Mouse (Mus musculus): ENCODE measurements around the gene Aarsd1.

DNA sequence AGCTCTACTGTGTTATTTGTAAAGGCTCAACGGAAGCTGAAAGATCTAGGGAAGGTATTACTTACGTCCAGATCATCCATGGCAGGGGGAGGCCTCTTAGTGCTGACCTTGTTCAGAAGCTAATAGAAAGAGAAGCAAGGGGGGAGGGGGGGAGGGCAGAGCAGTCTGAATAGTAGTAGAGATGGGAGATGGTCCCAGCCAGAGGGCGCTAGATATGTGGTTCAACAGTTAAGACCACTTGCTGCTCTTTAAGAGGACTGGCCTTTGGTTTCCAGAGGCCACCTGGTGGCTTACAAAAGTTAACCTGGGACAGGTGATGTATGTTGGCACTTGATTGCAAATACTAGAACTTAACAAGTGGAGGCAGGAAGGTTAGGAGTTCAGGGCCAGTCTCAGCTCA lies 2.2 kb upstream of the Aarsd1 start:
- TF ChIP-seq CTCF (conservative IDR thresholded peaks at IDR 0.05; ENCODE audit: insufficient read depth, insufficient read length, low read depth, low read length) = no peak
- TF ChIP-seq POLR2A (IDR thresholded peaks at IDR 0.05; ENCODE audit: low read depth, low read length) = no peak
